ENCODE assay signal across 14 mouse cellular contexts in genomic region chr8:109012655-109013054, GRCm38 (mm10).
A peak's percentile ranks its signal among the peaks of the same experiment; 100 is the strongest.
DNase-seq lines count a peak whose midpoint lies in the region; ATAC-seq and TF ChIP-seq lines count a peak whose summit lies in the region.
"Had no signal": no experiment of that assay in that cellular context is flagged by ENCODE, and none has a peak within 500 bp of the region (broad histone marks: within the 10 kb centered on the region; RNA-seq: fewer than 3 reads in every experiment).

No protein-coding gene starts in this region.

- TF ChIP-seq CTCF in brain, embryonic 14.5 days (IDR thresholded peaks at IDR 0.05; ENCODE audit: borderline replicate concordance, extremely low read depth, insufficient read depth, insufficient read length) = no peak
- TF ChIP-seq CTCF in midbrain, postnatal 0 days (IDR thresholded peaks at IDR 0.05) = no peak

- no peak overlapping the region for H3K4me3 ChIP-seq in ES-E14 (ENCODE audit: insufficient read depth in 1 of 2, low read depth in 1 of 2, low read length in 2 of 2, poor library complexity in 1 of 2, severe bottlenecking in 1 of 2)
- no peak overlapping the region for H3K4me3 ChIP-seq in hindbrain, embryonic 14.5 days (replicated peaks; ENCODE audit: low read length)
- no peak overlapping the region for H3K4me3 ChIP-seq in midbrain, postnatal 0 days (ENCODE audit: low read depth, low read length)
- H3K4me3 ChIP-seq: erythroblast, embryonic 14.5 days; heart, embryonic 13.5 days; megakaryocyte, embryonic 14.5 days had no signal

- WGBS in hindbrain, embryonic 14.5 days = 8% methylated on average over 8 of the region's 8 CpGs
- WGBS in midbrain, postnatal 0 days = 21% methylated on average over 8 of the region's 8 CpGs

- no peak overlapping the region for H3K27ac ChIP-seq in ES-E14 (ENCODE audit: insufficient read depth, low read depth, low read length, poor library complexity, severe bottlenecking)
- peak overlapping the region; percentile 79 for H3K27ac ChIP-seq in hindbrain, embryonic 14.5 days
- H3K27ac ChIP-seq in midbrain, postnatal 0 days (ENCODE audit: low read depth, low read length) = peak overlapping the region; percentile 32; the same call in 1 of the 2 replicates
- H3K27ac ChIP-seq: heart, embryonic 13.5 days had no signal

- H3K4me1 ChIP-seq in ES-E14 (ENCODE audit: control insufficient read depth in 2 of 2, insufficient read depth in 2 of 2, low read length in 2 of 2, poor library complexity in 1 of 2) = peaks cover 0 to 2% of the 10 kb centered on the region in 2 experiments; a peak in 1 of 4 replicates
- peaks cover 7% of the 10 kb centered on the region for H3K4me1 ChIP-seq in hindbrain, embryonic 14.5 days (replicated peaks; ENCODE audit: control insufficient read depth, insufficient read depth, low read length)
- H3K4me1 ChIP-seq in midbrain, postnatal 0 days (ENCODE audit: insufficient read depth, low read length) = no peaks in the 10 kb centered on the region
- H3K4me1 ChIP-seq: heart, embryonic 13.5 days; megakaryocyte, embryonic 14.5 days had no signal

- H3K9ac ChIP-seq in ES-E14 (ENCODE audit: insufficient read depth, low read depth, low read length, poor library complexity, severe bottlenecking) = no peak overlapping the region
- H3K9ac ChIP-seq in hindbrain, embryonic 14.5 days = peak overlapping the region; percentile 31; the same call in 1 of the 2 replicates
- H3K9ac ChIP-seq in midbrain, postnatal 0 days (replicated peaks; ENCODE audit: low read length, poor library complexity, severe bottlenecking) = no peak overlapping the region
- H3K9ac ChIP-seq: heart, embryonic 13.5 days had no signal

- no peaks in the 10 kb centered on the region for H3K9me3 ChIP-seq in ES-E14 (ENCODE audit: control insufficient read depth, insufficient read depth, low read depth, low read length)
- H3K9me3 ChIP-seq in hindbrain, embryonic 14.5 days (ENCODE audit: control insufficient read depth, low read length) = no peaks in the 10 kb centered on the region
- H3K9me3 ChIP-seq in midbrain, postnatal 0 days (ENCODE audit: low read length) = no peaks in the 10 kb centered on the region
- H3K9me3 ChIP-seq: heart, embryonic 13.5 days; megakaryocyte, embryonic 14.5 days had no signal

- H3K36me3 ChIP-seq in ES-E14 (ENCODE audit: control insufficient read depth, insufficient read depth, low read length, poor library complexity, severe bottlenecking) = no peaks in the 10 kb centered on the region
- H3K36me3 ChIP-seq in hindbrain, embryonic 14.5 days (replicated peaks; ENCODE audit: control insufficient read depth, insufficient read depth) = no peaks in the 10 kb centered on the region
- no peaks in the 10 kb centered on the region for H3K36me3 ChIP-seq in midbrain, postnatal 0 days (ENCODE audit: insufficient read depth, low read length)
- H3K36me3 ChIP-seq: heart, embryonic 13.5 days had no signal

- 0 out of 2 replicates have a peak overlapping the region, but pooled peaks have one; percentile 13 for H3K4me2 ChIP-seq in hindbrain, embryonic 14.5 days (replicated peaks)
- H3K4me2 ChIP-seq in midbrain, postnatal 0 days (ENCODE audit: low read depth, low read length, poor library complexity, severe bottlenecking) = no peak overlapping the region
- H3K4me2 ChIP-seq: heart, embryonic 13.5 days had no signal

- TF ChIP-seq POLR2A in brain, embryonic 14.5 days (IDR thresholded peaks at IDR 0.05; ENCODE audit: borderline replicate concordance, extremely low read depth, insufficient read depth, insufficient read length, poor library complexity, severe bottlenecking) = no peak

- in situ Hi-C loops in ES-E14 (cut with MboI; ENCODE audit: low sequenced_read_pairs in 2 of 2, unreplicated experiment in 2 of 2) = no loop called here

- intact Hi-C loops in heart, postnatal 25 days (cut with DNase I) = no loop called here

- peak; percentile 60 for DNase-seq in ES-E14 (ENCODE audit: low read depth, low spot score)
- peak; percentile 80 for DNase-seq in brain, embryonic 14.5 days (ENCODE audit: low read depth)
- peak; percentile 47 for DNase-seq in hindbrain, embryonic 14.5 days (ENCODE audit: low spot score)
- peak; percentile 12 for DNase-seq in midbrain, postnatal 0 days (ENCODE audit: low spot score)
- DNase-seq in heart, postnatal 25 days (ENCODE audit: low spot score) = no peak
- no peak for DNase-seq in layer of hippocampus, adult 11-12 months (ENCODE audit: low spot score)
- DNase-seq in frontal cortex, postnatal 36 days (ENCODE audit: low spot score in 2 of 2) = no peak
- DNase-seq: cerebellum, adult 8-10 months; kidney, adult 11 months; lung, adult 2 months had no signal

- no peaks in the 10 kb centered on the region for H3K27me3 ChIP-seq in hindbrain, embryonic 14.5 days (ENCODE audit: control insufficient read depth, insufficient read depth, low read length)
- no peaks in the 10 kb centered on the region for H3K27me3 ChIP-seq in midbrain, postnatal 0 days (ENCODE audit: insufficient read depth, low read length)
- H3K27me3 ChIP-seq: heart, embryonic 13.5 days; megakaryocyte, embryonic 14.5 days had no signal

- ATAC-seq in hindbrain, embryonic 14.5 days (ENCODE audit: low FRiP score) = no peak
- no peak for ATAC-seq in midbrain, postnatal 0 days (ENCODE audit: low FRiP score)
- ATAC-seq in monocyte, adult 5-6 weeks (replicated peaks; ENCODE audit: insufficient number of reproducible peaks, low FRiP score, low TSS enrichment, poor library complexity, severe bottlenecking) = no peak

TF ChIP-seq in ES-E14, 5 proteins besides CTCF, POLR2A, EP300 and RAD21:
- peak; percentile 73 for TF ChIP-seq MAFK (IDR thresholded peaks at IDR 0.05; ENCODE audit: insufficient read depth, low read depth, low read length)
- no peak for TF ChIP-seq ZC3H11A (IDR thresholded peaks at IDR 0.05; ENCODE audit: borderline replicate concordance, low read depth, low read length)
- TF ChIP-seq ZNF384 (IDR thresholded peaks at IDR 0.05; ENCODE audit: low read depth, low read length) = no peak
- TF ChIP-seq CHD2 (IDR thresholded peaks at IDR 0.05; ENCODE audit: low read depth, low read length) = no peak
- no peak for TF ChIP-seq HCFC1 (IDR thresholded peaks at IDR 0.05; ENCODE audit: borderline replicate concordance, insufficient read depth, low read length)

Comparison
In these comparisons a context has a peak if more than half of its experiments do, and no peak if none do; other contexts are left out.
1. DNase-seq: peak in ES-E14 (single experiment), brain, embryonic 14.5 days (single experiment), hindbrain, embryonic 14.5 days (single experiment) and midbrain, postnatal 0 days (single experiment); none in heart, postnatal 25 days (single experiment), layer of hippocampus, adult 11-12 months (single experiment) and frontal cortex, postnatal 36 days (0 of 2).